19 mouse cellular contexts compared by ENCODE assay signal in genomic region chr13:97423911-97424310, GRCm38 (mm10).
DNase-seq lines count a peak whose midpoint lies in the region; ATAC-seq lines count a peak whose summit lies in the region.
"Had no signal": no experiment of that assay in that cellular context is flagged by ENCODE, and none has a peak within 500 bp of the region (broad histone marks: within the 10 kb centered on the region; RNA-seq: fewer than 3 reads in every experiment).

No protein-coding gene starts in this region.

- H3K27ac ChIP-seq in embryonic facial prominence, embryonic 12.5 days, result peak overlapping the region; percentile 36; the same call in 1 of the 2 replicates
- H3K27ac ChIP-seq in embryonic facial prominence, embryonic 10.5 days (replicated peaks), result no peak overlapping the region
- no peak overlapping the region for H3K27ac ChIP-seq in intestine, embryonic 16.5 days (ENCODE audit: low read length)
- H3K27ac ChIP-seq: embryonic facial prominence, embryonic 13.5 days; hindbrain, embryonic 13.5 days had no signal

- DNase-seq in embryonic facial prominence, embryonic 10.5 days (ENCODE audit: low spot score), result no peak
- peak; percentile 62 for DNase-seq in layer of hippocampus, adult 9-11 months
- no peak for DNase-seq in layer of hippocampus, postnatal 25 days (ENCODE audit: extremely low spot score in 1 of 2, low spot score in 1 of 2)
- DNase-seq in right cerebral cortex, adult 18-20 months, result peak; percentile 42
- DNase-seq in right cerebral cortex, postnatal 4 days, result no peak
- peak; percentile 65 for DNase-seq in telencephalon, adult 2 months (ENCODE audit: low read depth, low spot score)
- DNase-seq: adrenal gland, postnatal 36 days; cerebellum, postnatal 36 days; kidney, adult 11 months; kidney, postnatal 36 days; liver; lung, adult 18-20 months; right cerebral cortex, postnatal 14 days had no signal

- H3K9me3 ChIP-seq in embryonic facial prominence, embryonic 12.5 days, result no peaks in the 10 kb centered on the region
- no peaks in the 10 kb centered on the region for H3K9me3 ChIP-seq in embryonic facial prominence, embryonic 10.5 days
- H3K9me3 ChIP-seq in intestine, embryonic 16.5 days (ENCODE audit: control insufficient read depth, low read length), result no peaks in the 10 kb centered on the region
- H3K9me3 ChIP-seq: embryonic facial prominence, embryonic 13.5 days; hindbrain, embryonic 13.5 days had no signal

- H3K4me3 ChIP-seq in embryonic facial prominence, embryonic 12.5 days, result no peak overlapping the region
- no peak overlapping the region for H3K4me3 ChIP-seq in embryonic facial prominence, embryonic 10.5 days
- H3K4me3 ChIP-seq in intestine, embryonic 16.5 days (ENCODE audit: low read length), result no peak overlapping the region
- H3K4me3 ChIP-seq: embryonic facial prominence, embryonic 13.5 days; hindbrain, embryonic 13.5 days had no signal

- WGBS in embryonic facial prominence, embryonic 12.5 days, result 49% methylated on average over 6 of the region's 6 CpGs
- WGBS in embryonic facial prominence, embryonic 10.5 days, result 75% methylated on average over 6 of the region's 6 CpGs
- WGBS in intestine, embryonic 16.5 days, result 53% methylated on average over 6 of the region's 6 CpGs

- no peak for ATAC-seq in embryonic facial prominence, embryonic 12.5 days (ENCODE audit: insufficient number of reproducible peaks, insufficient read depth, low FRiP score, low TSS enrichment)
- no peak for ATAC-seq in intestine, embryonic 16.5 days
- ATAC-seq: activated CD4-positive, CD25-positive, alpha-beta regulatory T cell, adult 4 months had no signal

- no peaks in the 10 kb centered on the region for H3K36me3 ChIP-seq in embryonic facial prominence, embryonic 12.5 days
- H3K36me3 ChIP-seq in embryonic facial prominence, embryonic 10.5 days (replicated peaks), result no peaks in the 10 kb centered on the region
- H3K36me3 ChIP-seq in intestine, embryonic 16.5 days (ENCODE audit: control insufficient read depth, insufficient read depth, low read length), result no peaks in the 10 kb centered on the region
- H3K36me3 ChIP-seq: embryonic facial prominence, embryonic 13.5 days; hindbrain, embryonic 13.5 days had no signal

- H3K27me3 ChIP-seq in embryonic facial prominence, embryonic 12.5 days, result no peaks in the 10 kb centered on the region
- H3K27me3 ChIP-seq in embryonic facial prominence, embryonic 10.5 days (replicated peaks; ENCODE audit: low read depth, poor library complexity, severe bottlenecking), result peaks cover 9% of the 10 kb centered on the region; the same call in 1 of the 2 replicates
- no peaks in the 10 kb centered on the region for H3K27me3 ChIP-seq in intestine, embryonic 16.5 days (replicated peaks; ENCODE audit: control insufficient read depth, insufficient read depth, low read length)
- H3K27me3 ChIP-seq: CH12.LX; embryonic facial prominence, embryonic 13.5 days; hindbrain, embryonic 13.5 days had no signal

- H3K9ac ChIP-seq in embryonic facial prominence, embryonic 12.5 days, result no peak overlapping the region
- no peak overlapping the region for H3K9ac ChIP-seq in intestine, embryonic 16.5 days (ENCODE audit: low read depth, low read length)
- H3K9ac ChIP-seq: embryonic facial prominence, embryonic 13.5 days; hindbrain, embryonic 13.5 days had no signal

- H3K4me1 ChIP-seq in embryonic facial prominence, embryonic 12.5 days, result peaks cover 17% of the 10 kb centered on the region
- peaks cover 20% of the 10 kb centered on the region for H3K4me1 ChIP-seq in embryonic facial prominence, embryonic 10.5 days
- H3K4me1 ChIP-seq in intestine, embryonic 16.5 days (ENCODE audit: control insufficient read depth, insufficient read depth, low read length), result no peaks in the 10 kb centered on the region

- H3K4me2 ChIP-seq in embryonic facial prominence, embryonic 12.5 days (replicated peaks), result no peak overlapping the region
- H3K4me2 ChIP-seq in intestine, embryonic 16.5 days (ENCODE audit: low read depth, low read length), result no peak overlapping the region
- H3K4me2 ChIP-seq: embryonic facial prominence, embryonic 13.5 days; hindbrain, embryonic 13.5 days had no signal

Comparison
In these comparisons a context has a peak if more than half of its experiments do, and no peak if none do; other contexts are left out.
1. DNase-seq: peak in layer of hippocampus, adult 9-11 months (single experiment), right cerebral cortex, adult 18-20 months (single experiment) and telencephalon, adult 2 months (single experiment); none in embryonic facial prominence, embryonic 10.5 days (single experiment), layer of hippocampus, postnatal 25 days (0 of 2) and right cerebral cortex, postnatal 4 days (single experiment).